Mouse (Mus musculus) frontal cortex, postnatal 14 days (tissue): ENCODE measurements around the gene 1700074P13Rik.
"Not testable (repeated sequence)": the region's sequence is repeated elsewhere in the genome, so short reads cannot be mapped to it uniquely, and the experiment has no call there.

Source experiments
- DNase-seq, 2 experiments: peaks; one replicate each; pipeline ENCODE4 v3.0.0; 2022; ENCODE audit warnings: low spot score in 2 of 2

Gene 1700074P13Rik

GRCm38 (mm10) chr6:40940457-40940856, at the start of gene 1700074P13Rik:
1700074P13Rik (minus strand) TSS chr6:40940557.
- DNase-seq = no peak

- not testable (repeated sequence) for DNase-seq
These were observed 24.1 kb upstream of the 1700074P13Rik start, which contains the start of gene 1810009J06Rik for GRCm38 (mm10) chr6:40964454-40964853. 1810009J06Rik (plus strand) TSS chr6:40964754.

GRCm38 (mm10) chr6:40953716-40954115, 13.4 kb upstream of the 1700074P13Rik start:
- DNase-seq = no peak

DNA sequence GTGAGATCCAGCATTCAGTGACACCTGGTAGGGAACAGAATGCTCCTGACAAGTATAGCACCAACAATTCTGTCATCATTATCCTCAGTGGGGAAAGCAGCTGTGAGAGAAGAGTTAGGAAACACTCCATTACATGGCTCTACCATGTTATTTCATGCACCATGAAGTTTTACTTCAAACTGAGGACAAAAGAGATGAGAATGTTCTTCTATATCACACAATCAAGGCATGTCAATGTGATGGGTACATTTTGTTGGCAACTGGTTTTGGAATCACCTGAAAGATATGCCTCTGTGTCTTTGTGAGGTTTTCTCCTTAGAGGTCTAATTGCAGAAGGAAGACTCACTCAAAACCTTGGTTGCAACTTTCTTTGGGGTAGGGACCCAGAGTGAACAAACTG, 11.4 kb upstream of the 1700074P13Rik start, which contains the start of gene Gm4744:
Gene Gm4744, minus strand, starts transcription at position 101 of the 400 bp plus-strand sequence.
- no peak for DNase-seq

DNA sequence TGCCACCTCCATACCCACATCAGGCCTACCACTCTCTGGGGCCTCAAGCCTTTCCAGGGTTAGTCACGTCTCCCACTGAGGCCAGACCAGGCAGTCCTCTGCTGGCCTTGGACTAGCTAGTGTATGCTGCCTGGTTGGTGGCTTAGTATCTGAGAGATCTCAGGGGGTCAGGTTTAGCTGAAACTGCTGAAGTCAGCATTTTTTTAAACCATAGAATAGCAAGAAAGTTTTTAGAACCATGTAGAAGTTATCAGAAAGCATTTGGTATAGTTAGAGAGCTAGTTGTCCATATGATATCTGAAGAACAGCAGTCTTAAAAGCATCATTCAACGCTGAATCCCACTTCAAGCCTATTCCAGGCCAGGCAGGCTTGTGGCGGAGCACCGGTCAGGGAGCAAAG, 20.4 kb downstream of the 1700074P13Rik start:
- no peak for DNase-seq

DNA sequence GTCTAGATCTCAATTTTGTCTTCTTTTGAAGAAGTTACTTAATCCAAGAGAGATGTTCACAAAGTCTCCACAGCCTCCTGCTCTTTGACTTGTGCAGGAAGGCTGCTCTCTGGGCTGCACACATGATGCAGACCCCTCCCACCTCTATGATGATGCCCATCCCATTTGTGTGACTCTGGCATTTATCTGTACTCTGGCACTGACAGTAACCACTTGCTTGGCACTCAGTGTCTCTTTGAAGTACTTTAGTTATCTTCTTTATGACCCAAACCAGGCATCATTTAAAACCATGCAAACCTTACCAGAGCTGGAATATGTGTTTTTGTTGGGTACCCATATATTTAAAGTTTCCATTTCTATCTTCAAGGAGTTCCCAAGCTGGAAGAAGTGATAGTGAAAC, 40.1 kb downstream of the 1700074P13Rik start, which contains the start of gene Prss58:
Gene Prss58, minus strand, starts transcription at position 101 of the 400 bp plus-strand sequence.
- DNase-seq = no peak

- no peak for DNase-seq
These were observed 45.6 kb downstream of the 1700074P13Rik start for GRCm38 (mm10) chr6:40894716-40895115.

- DNase-seq = no peak
These were observed 46.8 kb downstream of the 1700074P13Rik start for GRCm38 (mm10) chr6:40893577-40893976.

GRCm38 (mm10) chr6:40891754-40892153, 48.6 kb downstream of the 1700074P13Rik start:
- DNase-seq = no peak

DNA sequence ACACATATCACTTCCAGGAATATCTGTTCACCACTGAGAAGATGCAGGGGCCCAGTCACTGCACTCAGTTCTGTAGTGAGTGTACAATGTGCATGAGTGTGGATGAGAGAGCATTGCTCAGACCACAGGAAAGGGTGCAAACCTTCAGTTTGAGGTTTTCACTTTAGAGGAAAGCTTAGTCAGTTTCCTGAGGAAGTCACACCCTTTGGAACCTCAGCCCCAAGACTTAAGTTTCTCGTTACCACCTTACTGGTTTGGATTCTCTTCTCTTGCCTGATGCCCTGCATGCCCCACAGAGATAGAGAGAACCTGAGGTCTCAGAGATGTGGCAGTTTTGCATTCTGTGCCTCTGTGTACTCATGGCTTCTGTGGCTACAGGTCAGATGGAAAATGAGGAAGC, 49.4 kb downstream of the 1700074P13Rik start:
- no peak for DNase-seq

- no peak for DNase-seq
These were observed 53.0 kb downstream of the 1700074P13Rik start, which contains the start of gene Moxd2 for GRCm38 (mm10) chr6:40887394-40887793. Moxd2 (minus strand) TSS chr6:40887494.
